Mouse (Mus musculus): ENCODE measurements at regions not wholly inside any gene's neighbourhood (a gene's known extent, or its start where the extent isn't known, plus 50 kb on each side); places are given as distances from the start of the nearest gene placed in this dataset.
"Not testable (repeated sequence)": the region's sequence is repeated elsewhere in the genome, so short reads cannot be mapped to it uniquely, and the experiment has no call there.

GRCm38 (mm10) chr10:51397016-51397415 lies 83.4 kb upstream of the Gm49339 start:
- H3K9me3 ChIP-seq (ENCODE audit: control insufficient read depth, low read length); H3K9ac ChIP-seq (replicated peaks; ENCODE audit: low read length); ATAC-seq (ENCODE audit: low FRiP score, low TSS enrichment); H3K36me3 ChIP-seq (ENCODE audit: control insufficient read depth, insufficient read depth, low read length); H3K27ac ChIP-seq (replicated peaks; ENCODE audit: low read depth, low read length); H3K4me3 ChIP-seq (replicated peaks; ENCODE audit: low read depth, low read length); H3K4me2 ChIP-seq (ENCODE audit: low read length); H3K4me1 ChIP-seq (ENCODE audit: control insufficient read depth, insufficient read depth, low read length); H3K27me3 ChIP-seq (ENCODE audit: control insufficient read depth, insufficient read depth, low read length); DNase-seq: not testable (repeated sequence)
- WGBS = 89% methylated on average over 3 of the region's 3 CpGs

DNA sequence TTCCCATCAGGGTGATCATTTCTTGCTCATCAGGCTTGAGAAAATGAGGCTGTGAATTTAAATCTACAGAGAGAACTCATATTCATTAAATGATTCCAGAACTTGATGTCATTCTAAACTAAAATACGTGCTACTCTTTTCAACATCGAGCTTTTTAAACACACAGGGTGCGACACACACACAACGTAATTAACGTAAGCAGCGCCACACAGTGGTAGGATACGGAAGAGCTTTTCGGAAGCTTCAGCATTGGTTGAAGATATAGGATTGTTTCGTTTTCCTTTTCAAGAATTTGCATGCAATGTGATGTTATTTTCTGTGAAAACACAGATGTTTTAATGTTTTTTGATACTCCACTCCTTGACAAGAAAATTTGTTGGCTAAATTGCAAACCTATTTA lies 75.3 kb upstream of the Gm49339 start:
- peak; percentile 92 for DNase-seq
- H3K27ac ChIP-seq (replicated peaks; ENCODE audit: low read depth, low read length) = no peak overlapping the region
- no peaks in the 10 kb centered on the region for H3K27me3 ChIP-seq (ENCODE audit: control insufficient read depth, insufficient read depth, low read length)
- H3K36me3 ChIP-seq (ENCODE audit: control insufficient read depth, insufficient read depth, low read length) = no peaks in the 10 kb centered on the region
- WGBS = 5% methylated on average over 9 of the region's 9 CpGs
- no peak overlapping the region for H3K9ac ChIP-seq (replicated peaks; ENCODE audit: low read length)
- no peak overlapping the region for H3K4me2 ChIP-seq (ENCODE audit: low read length)
- no peak overlapping the region for H3K4me3 ChIP-seq (replicated peaks; ENCODE audit: low read depth, low read length)
- H3K4me1 ChIP-seq (ENCODE audit: control insufficient read depth, insufficient read depth, low read length) = no peaks in the 10 kb centered on the region
- H3K9me3 ChIP-seq (ENCODE audit: control insufficient read depth, low read length) = no peaks in the 10 kb centered on the region
- peak; percentile 73; the same call in 1 of the 2 replicates for ATAC-seq (ENCODE audit: low FRiP score, low TSS enrichment)

DNA sequence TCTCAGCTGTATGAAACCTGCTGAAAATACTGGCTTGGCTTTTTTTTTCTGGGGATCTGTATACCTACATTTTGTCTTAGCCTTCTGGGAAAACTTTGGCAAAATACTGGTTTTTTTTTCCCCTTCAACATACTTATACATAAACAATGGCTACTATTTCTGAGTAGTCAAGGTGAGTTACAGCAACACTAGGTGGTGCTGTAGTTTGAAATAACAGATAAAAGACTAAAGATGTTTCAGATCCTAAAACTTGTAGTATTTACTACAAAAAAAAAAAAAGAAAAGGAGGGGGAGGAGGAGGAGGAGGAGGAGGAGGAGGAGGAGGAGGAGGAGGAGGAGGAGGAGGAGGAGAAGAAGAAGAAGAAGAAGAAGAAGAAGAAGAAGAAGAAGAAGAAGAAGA lies 67.6 kb upstream of the Gm49339 start:
- no peak for DNase-seq
- ATAC-seq (ENCODE audit: low FRiP score, low TSS enrichment) = no peak
- Histone ChIP-seq H3K4me2 (ENCODE audit: low read length) (no peak overlapping the region), H3K27me3 (ENCODE audit: control insufficient read depth, insufficient read depth, low read length) (no peaks in the 10 kb centered on the region), H3K4me1 (ENCODE audit: control insufficient read depth, insufficient read depth, low read length) (no peaks in the 10 kb centered on the region), H3K9ac (replicated peaks; ENCODE audit: low read length) (no peak overlapping the region), H3K27ac (replicated peaks; ENCODE audit: low read depth, low read length) (no peak overlapping the region), H3K36me3 (ENCODE audit: control insufficient read depth, insufficient read depth, low read length) (no peaks in the 10 kb centered on the region), H3K4me3 (replicated peaks; ENCODE audit: low read depth, low read length) (no peak overlapping the region), H3K9me3 (ENCODE audit: control insufficient read depth, low read length) (no peaks in the 10 kb centered on the region)

- no peak overlapping the region for H3K9ac ChIP-seq (replicated peaks; ENCODE audit: low read length)
- H3K4me1 ChIP-seq (ENCODE audit: control insufficient read depth, insufficient read depth, low read length) = no peaks in the 10 kb centered on the region
- H3K9me3 ChIP-seq (ENCODE audit: control insufficient read depth, low read length) = no peaks in the 10 kb centered on the region
- H3K27me3 ChIP-seq (ENCODE audit: control insufficient read depth, insufficient read depth, low read length) = no peaks in the 10 kb centered on the region
- ATAC-seq (ENCODE audit: low FRiP score, low TSS enrichment) = no peak
- WGBS = 100% methylated on average over 1 of the region's 1 CpGs
- H3K4me2 ChIP-seq (ENCODE audit: low read length) = no peak overlapping the region
- no peak for DNase-seq
- no peak overlapping the region for H3K27ac ChIP-seq (replicated peaks; ENCODE audit: low read depth, low read length)
- no peaks in the 10 kb centered on the region for H3K36me3 ChIP-seq (ENCODE audit: control insufficient read depth, insufficient read depth, low read length)
- H3K4me3 ChIP-seq (replicated peaks; ENCODE audit: low read depth, low read length) = no peak overlapping the region
These were observed 65.9 kb upstream of the Gm49339 start for GRCm38 (mm10) chr10:51414512-51414911.

DNA sequence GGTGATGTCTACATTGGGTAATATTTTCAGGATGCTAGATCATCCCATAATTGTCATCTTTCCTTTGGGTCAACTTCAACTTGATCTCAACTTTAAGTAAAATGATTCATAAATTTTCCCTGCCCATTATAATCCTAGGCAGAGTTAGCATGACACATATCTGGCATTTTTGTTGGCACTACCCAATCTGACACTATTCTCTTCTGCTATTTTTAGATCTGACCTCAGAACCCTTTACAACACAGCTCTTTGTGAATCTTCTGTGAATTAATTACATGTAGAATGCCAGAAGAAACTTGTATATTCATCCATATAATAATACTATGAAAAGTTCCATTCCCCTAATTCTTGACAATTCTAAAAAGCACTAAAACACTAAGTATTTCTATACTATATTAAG lies 63.7 kb upstream of the Gm49339 start:
- no peak for DNase-seq

GRCm38 (mm10) chr10:51417221-51417911 lies 63.0 kb upstream of the Gm49339 start:
- H3K27ac ChIP-seq (replicated peaks; ENCODE audit: low read depth, low read length) = no peak overlapping the region
- WGBS = 72% methylated on average over 3 of the region's 3 CpGs
- H3K27me3 ChIP-seq (ENCODE audit: control insufficient read depth, insufficient read depth, low read length) = no peaks in the 10 kb centered on the region
- H3K4me3 ChIP-seq (replicated peaks; ENCODE audit: low read depth, low read length) = no peak overlapping the region
- no peaks in the 10 kb centered on the region for H3K36me3 ChIP-seq (ENCODE audit: control insufficient read depth, insufficient read depth, low read length)
- no peak for DNase-seq
- no peak overlapping the region for H3K9ac ChIP-seq (replicated peaks; ENCODE audit: low read length)
- H3K4me2 ChIP-seq (ENCODE audit: low read length) = no peak overlapping the region
- H3K9me3 ChIP-seq (ENCODE audit: control insufficient read depth, low read length) = no peaks in the 10 kb centered on the region
- H3K4me1 ChIP-seq (ENCODE audit: control insufficient read depth, insufficient read depth, low read length) = no peaks in the 10 kb centered on the region
- no peak for ATAC-seq (ENCODE audit: low FRiP score, low TSS enrichment)

More for the DNA sequence above, 63.7 kb upstream of the Gm49339 start:
- Histone ChIP-seq H3K36me3 (ENCODE audit: control insufficient read depth, insufficient read depth, low read length) (no peaks in the 10 kb centered on the region), H3K9me3 (ENCODE audit: control insufficient read depth, low read length) (no peaks in the 10 kb centered on the region), H3K27me3 (ENCODE audit: control insufficient read depth, insufficient read depth, low read length) (no peaks in the 10 kb centered on the region), H3K9ac (replicated peaks; ENCODE audit: low read length) (no peak overlapping the region), H3K4me1 (ENCODE audit: control insufficient read depth, insufficient read depth, low read length) (no peaks in the 10 kb centered on the region), H3K4me3 (replicated peaks; ENCODE audit: low read depth, low read length) (no peak overlapping the region), H3K4me2 (ENCODE audit: low read length) (no peak overlapping the region), H3K27ac (replicated peaks; ENCODE audit: low read depth, low read length) (no peak overlapping the region)
- no peak for ATAC-seq (ENCODE audit: low FRiP score, low TSS enrichment)

- 83% methylated on average over 1 of the region's 1 CpGs for WGBS
- Histone ChIP-seq H3K9ac (replicated peaks; ENCODE audit: low read length) (no peak overlapping the region), H3K4me2 (ENCODE audit: low read length) (no peak overlapping the region), H3K27me3 (ENCODE audit: control insufficient read depth, insufficient read depth, low read length) (no peaks in the 10 kb centered on the region), H3K27ac (replicated peaks; ENCODE audit: low read depth, low read length) (no peak overlapping the region), H3K4me1 (ENCODE audit: control insufficient read depth, insufficient read depth, low read length) (no peaks in the 10 kb centered on the region), H3K9me3 (ENCODE audit: control insufficient read depth, low read length) (no peaks in the 10 kb centered on the region), H3K4me3 (replicated peaks; ENCODE audit: low read depth, low read length) (no peak overlapping the region), H3K36me3 (ENCODE audit: control insufficient read depth, insufficient read depth, low read length) (no peaks in the 10 kb centered on the region)
- DNase-seq (no peak), ATAC-seq (ENCODE audit: low FRiP score, low TSS enrichment) (0 out of 2 replicates have a peak, but pooled peaks have one; percentile 31)
These were observed 61.9 kb upstream of the Gm49339 start for GRCm38 (mm10) chr10:51418550-51418949.

DNA sequence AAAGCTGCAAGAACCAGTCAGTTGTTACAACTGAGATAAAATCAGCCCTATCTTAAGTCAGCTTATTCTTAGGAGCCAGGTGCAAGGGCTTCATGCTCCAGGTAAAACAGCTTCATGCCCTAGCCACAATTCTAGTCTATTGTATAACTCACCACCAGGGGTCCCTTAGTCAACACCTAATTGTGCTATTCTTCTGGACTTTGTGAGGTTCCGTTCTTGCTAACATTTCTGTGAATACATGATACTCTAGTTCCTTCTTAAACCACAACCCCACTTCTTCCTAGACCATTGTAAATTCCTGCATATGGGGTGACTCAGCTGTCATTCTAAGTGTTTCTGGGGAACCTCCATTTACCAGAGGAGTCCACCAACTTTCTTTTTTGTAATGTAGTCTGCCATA lies 57.9 kb upstream of the Gm49339 start:
- no peak for DNase-seq
- Histone ChIP-seq H3K4me3 (replicated peaks; ENCODE audit: low read depth, low read length) (no peak overlapping the region), H3K36me3 (ENCODE audit: control insufficient read depth, insufficient read depth, low read length) (no peaks in the 10 kb centered on the region), H3K27ac (replicated peaks; ENCODE audit: low read depth, low read length) (no peak overlapping the region), H3K9ac (replicated peaks; ENCODE audit: low read length) (no peak overlapping the region), H3K4me2 (ENCODE audit: low read length) (no peak overlapping the region), H3K4me1 (ENCODE audit: control insufficient read depth, insufficient read depth, low read length) (no peaks in the 10 kb centered on the region), H3K9me3 (ENCODE audit: control insufficient read depth, low read length) (no peaks in the 10 kb centered on the region), H3K27me3 (ENCODE audit: control insufficient read depth, insufficient read depth, low read length) (no peaks in the 10 kb centered on the region)
- WGBS = 83% methylated on average over 1 of the region's 1 CpGs
- ATAC-seq (ENCODE audit: low FRiP score, low TSS enrichment) = no peak
